In genomic region chr9:119980770-119981182, GRCm38 (mm10) we compare ENCODE assay signal across 9 mouse cellular contexts. TPM values are rescaled to one million over a fixed set of nuclear protein-coding genes. Genes with fewer than 3 reads are reported as not detected.
DNase-seq lines count a peak whose midpoint lies in the region; ATAC-seq and TF ChIP-seq lines count a peak whose summit lies in the region.
"Had no signal": no experiment of that assay in that cellular context is flagged by ENCODE, and none has a peak within 500 bp of the region (broad histone marks: within the 10 kb centered on the region; RNA-seq: fewer than 3 reads in every experiment).

No protein-coding gene starts in this region.

- peaks cover 28% of the 10 kb centered on the region for H3K36me3 ChIP-seq in E14TG2a.4 (ENCODE audit: insufficient read depth, low read length)
- peaks cover 4% of the 10 kb centered on the region; the same call in 1 of the 2 replicates for H3K36me3 ChIP-seq in heart, embryonic 14.5 days (ENCODE audit: control insufficient read depth, insufficient read depth, low read length)
- H3K36me3 ChIP-seq in neural tube, embryonic 12.5 days, result no peaks in the 10 kb centered on the region

- no peak for TF ChIP-seq CTCF in E14TG2a.4 (conservative IDR thresholded peaks at IDR 0.05; ENCODE audit: low read length)

- H3K9ac ChIP-seq in heart, embryonic 14.5 days (ENCODE audit: low read length), result peak overlapping the region; percentile 87
- H3K9ac ChIP-seq in neural tube, embryonic 12.5 days, result no peak overlapping the region

- H3K9me3 ChIP-seq in E14TG2a.4 (ENCODE audit: low read length), result no peaks in the 10 kb centered on the region
- H3K9me3 ChIP-seq in heart, embryonic 14.5 days (ENCODE audit: control insufficient read depth, low read length), result no peaks in the 10 kb centered on the region
- H3K9me3 ChIP-seq in neural tube, embryonic 12.5 days, result no peaks in the 10 kb centered on the region

- no peaks in the 10 kb centered on the region for H3K27me3 ChIP-seq in E14TG2a.4 (ENCODE audit: insufficient read depth, low read length)
- no peaks in the 10 kb centered on the region for H3K27me3 ChIP-seq in heart, embryonic 14.5 days (ENCODE audit: control insufficient read depth, insufficient read depth, low read length)
- peaks cover 13% of the 10 kb centered on the region for H3K27me3 ChIP-seq in neural tube, embryonic 12.5 days (replicated peaks)

- peaks cover 83% of the 10 kb centered on the region for H3K4me1 ChIP-seq in E14TG2a.4 (replicated peaks; ENCODE audit: low read depth, low read length)
- H3K4me1 ChIP-seq in heart, embryonic 14.5 days (ENCODE audit: control insufficient read depth in 2 of 2, insufficient read depth in 2 of 2, low read length in 2 of 2), result peaks cover 63 to 73% of the 10 kb centered on the region in 2 experiments
- peaks cover 53% of the 10 kb centered on the region for H3K4me1 ChIP-seq in neural tube, embryonic 12.5 days

- H3K4me2 ChIP-seq in heart, embryonic 14.5 days (ENCODE audit: low read length), result peak overlapping the region; percentile 96
- H3K4me2 ChIP-seq in neural tube, embryonic 12.5 days (replicated peaks), result peak overlapping the region; percentile 88

- ATAC-seq in heart, embryonic 14.5 days (ENCODE audit: insufficient number of reproducible peaks, insufficient read depth, low FRiP score, low read depth), result no peak
- ATAC-seq in neural tube, embryonic 12.5 days (ENCODE audit: low FRiP score, low read depth), result no peak
- ATAC-seq in monocyte, adult 5-6 weeks (replicated peaks; ENCODE audit: insufficient number of reproducible peaks, low FRiP score, low TSS enrichment, poor library complexity, severe bottlenecking), result no peak

- 0% methylated on average over 4 of the region's 4 CpGs for WGBS in heart, embryonic 14.5 days
- 10% methylated on average over 4 of the region's 4 CpGs for WGBS in neural tube, embryonic 12.5 days

- H3K27ac ChIP-seq in heart, embryonic 14.5 days (replicated peaks in 1 of 2; ENCODE audit: control insufficient read depth in 1 of 2, insufficient read depth in 1 of 2, low read depth in 2 of 2, low read length in 2 of 2), result peak overlapping the region; percentile 99
- H3K27ac ChIP-seq in neural tube, embryonic 12.5 days, result no peak overlapping the region

- peak; percentile 44 for DNase-seq in cerebellum, adult 11-12 months
- no peak for DNase-seq in cerebellum, adult 11 months
- DNase-seq in kidney, postnatal 36 days, result peak; percentile 69 to 85
- no peak for DNase-seq in MN1 (ENCODE audit: low spot score)

- peak overlapping the region; percentile 91 for H3K4me3 ChIP-seq in E14TG2a.4 (replicated peaks; ENCODE audit: low read length)
- H3K4me3 ChIP-seq in heart, embryonic 14.5 days (ENCODE audit: control insufficient read depth in 1 of 2, insufficient read depth in 1 of 2, low read depth in 1 of 2, low read length in 2 of 2), result peak overlapping the region; percentile 87 to 90
- H3K4me3 ChIP-seq in neural tube, embryonic 12.5 days, result no peak overlapping the region

RNA-seq across cellular contexts. Expression of gene Csrnp1, which starts 3.7 kb away (rescaled TPM):
- polyA plus RNA-seq in heart, embryonic 14.5 days (2014; fragmentation: Nextera tagmentation; extraction: Ambion mirVana), result 1.7 and 3.2 TPM in 2 replicates
- 2.4 and 2.7 TPM in 2 replicates for polyA plus RNA-seq in neural tube, embryonic 12.5 days (2016; fragmentation: Nextera tagmentation; extraction: Ambion mirVana)
- total RNA-seq in monocyte, adult 5-6 weeks (2017), result 46.8 to 67.3 TPM (median 52.6 TPM) in 3 replicates

RNA-seq across cellular contexts. Expression of gene Xirp1, which starts 42.6 kb away (rescaled TPM):
- 57.1 and 59.9 TPM in 2 replicates for polyA plus RNA-seq in heart, embryonic 14.5 days (2014; fragmentation: Nextera tagmentation; extraction: Ambion mirVana)
- 0.25 and 0.49 TPM in 2 replicates for polyA plus RNA-seq in neural tube, embryonic 12.5 days (2016; fragmentation: Nextera tagmentation; extraction: Ambion mirVana)
- 0.76 to 2.0 TPM (median 1.7 TPM) in 3 replicates for total RNA-seq in monocyte, adult 5-6 weeks (2017)
- total RNA-seq: hematopoietic stem cell, adult 5-6 weeks had no signal

RNA-seq across cellular contexts. Expression of gene Ttc21a, which starts 43.4 kb away (rescaled TPM):
- 0.07 and 0.49 TPM in 2 replicates for polyA plus RNA-seq in heart, embryonic 14.5 days (2014; fragmentation: Nextera tagmentation; extraction: Ambion mirVana)
- polyA plus RNA-seq in neural tube, embryonic 12.5 days (2016; fragmentation: Nextera tagmentation; extraction: Ambion mirVana), result 0.28 and 0.38 TPM in 2 replicates
- not detected in 3 replicates for total RNA-seq in monocyte, adult 5-6 weeks (2017)

RNA-seq across cellular contexts. Expression of gene Gorasp1, which starts 43.4 kb away (rescaled TPM):
- polyA plus RNA-seq in heart, embryonic 14.5 days (2014; fragmentation: Nextera tagmentation; extraction: Ambion mirVana), result 19.5 and 23.2 TPM in 2 replicates
- polyA plus RNA-seq in neural tube, embryonic 12.5 days (2016; fragmentation: Nextera tagmentation; extraction: Ambion mirVana), result 22.6 and 23.8 TPM in 2 replicates
- total RNA-seq in monocyte, adult 5-6 weeks (2017), result 1.2 to 1.9 TPM (median 1.8 TPM) in 3 replicates

Comparison
In these comparisons a context has a peak if more than half of its experiments do, and no peak if none do; other contexts are left out.
1. DNase-seq: peak in cerebellum, adult 11-12 months (single experiment) and kidney, postnatal 36 days (2 of 2); none in cerebellum, adult 11 months (single experiment) and MN1 (single experiment).
2. RNA of gene Xirp1, which starts 42.6 kb away (polyA plus RNA-seq): 57.1 to 59.9 TPM in heart, embryonic 14.5 days; 0.25 to 0.49 TPM in neural tube, embryonic 12.5 days; every median in the first group is over 10 times any median in the second.